Mouse (Mus musculus) megakaryocyte, adult 5-6 weeks (primary cell): ENCODE measurements at regions not wholly inside any gene's neighbourhood (a gene's known extent, or its start where the extent isn't known, plus 50 kb on each side); places are given as distances from the start of the nearest gene placed in this dataset.

Source experiments
- ATAC-seq: 2 replicates; pipeline ENCODE4 v1.8.0; 2016; ENCODE audit warnings: mild to moderate bottlenecking, inconsistent platforms; ENCODE audit not compliant: poor library complexity, severe bottlenecking

DNA sequence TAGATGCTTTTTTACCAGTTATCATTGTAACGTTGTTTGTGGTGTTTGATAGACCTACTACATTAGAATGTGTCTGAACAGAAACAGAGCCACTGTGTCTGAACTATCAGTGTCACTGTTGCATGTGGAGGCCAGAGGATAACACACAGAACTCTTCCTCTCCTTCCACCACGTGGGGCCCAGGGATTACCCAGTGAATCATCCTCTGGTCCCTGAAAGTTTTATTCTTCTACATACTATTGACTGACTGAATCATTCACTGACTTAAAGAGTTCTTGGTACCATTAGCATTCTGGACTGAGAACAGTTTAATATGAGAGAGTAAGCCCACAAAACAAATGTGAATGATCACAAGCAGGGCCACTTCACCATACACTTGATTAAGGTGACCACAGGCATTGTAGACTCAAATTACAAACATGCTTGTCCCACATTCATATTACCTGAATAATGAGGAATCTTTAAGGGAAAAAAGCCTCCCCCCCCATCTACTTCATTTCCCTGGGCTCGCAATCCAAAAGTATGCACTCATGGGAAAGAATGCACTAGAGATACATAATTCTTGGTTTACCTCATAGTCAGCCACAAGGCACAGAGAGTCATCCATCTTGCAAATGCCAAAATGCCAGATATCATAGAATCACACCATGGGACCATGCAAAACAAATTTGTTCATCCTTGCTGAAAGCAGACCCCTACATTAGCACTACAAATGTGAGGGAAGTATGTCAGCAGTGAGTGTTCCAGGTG is 68.1 kb upstream of the Tnfsf11 start:
- no peak for ATAC-seq

DNA sequence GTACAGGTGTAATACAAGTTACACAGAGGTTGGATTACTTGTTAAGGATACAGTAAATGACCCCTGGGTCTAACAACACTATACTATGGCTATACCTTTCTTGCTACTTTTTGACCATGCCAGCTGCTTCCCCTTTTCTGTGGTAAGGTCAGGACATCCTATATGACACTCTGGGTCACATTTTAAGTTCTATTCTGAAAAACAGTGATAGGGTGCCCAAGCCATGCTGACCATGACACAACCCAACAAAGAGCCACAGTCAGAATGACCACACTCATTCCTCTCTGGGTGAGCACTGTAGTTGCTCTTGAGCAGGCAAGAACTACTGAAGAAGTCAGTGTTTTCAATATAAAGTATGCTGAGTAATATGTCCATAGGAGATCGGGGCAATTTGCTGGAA is 64.3 kb upstream of the Tnfsf11 start:
- ATAC-seq, result peak; percentile 70

DNA sequence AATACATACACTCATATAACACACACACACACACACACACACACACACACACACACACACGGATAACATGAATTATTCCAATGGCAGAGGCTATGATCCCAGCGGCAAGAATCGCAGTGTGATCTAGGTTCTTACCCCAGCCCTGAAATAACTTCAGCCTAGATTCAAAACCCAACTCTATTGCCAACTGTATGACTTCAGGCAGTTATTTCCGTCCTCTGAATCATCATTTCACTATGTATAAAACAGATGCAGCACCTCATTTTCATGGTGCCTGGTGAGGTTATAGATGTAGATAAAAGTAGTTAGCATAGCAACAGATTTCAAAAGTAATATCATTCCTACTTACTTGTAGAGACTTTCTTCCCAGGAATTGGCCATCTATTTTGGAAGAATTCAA is 61.0 kb upstream of the Tnfsf11 start:
- ATAC-seq, result no peak

DNA sequence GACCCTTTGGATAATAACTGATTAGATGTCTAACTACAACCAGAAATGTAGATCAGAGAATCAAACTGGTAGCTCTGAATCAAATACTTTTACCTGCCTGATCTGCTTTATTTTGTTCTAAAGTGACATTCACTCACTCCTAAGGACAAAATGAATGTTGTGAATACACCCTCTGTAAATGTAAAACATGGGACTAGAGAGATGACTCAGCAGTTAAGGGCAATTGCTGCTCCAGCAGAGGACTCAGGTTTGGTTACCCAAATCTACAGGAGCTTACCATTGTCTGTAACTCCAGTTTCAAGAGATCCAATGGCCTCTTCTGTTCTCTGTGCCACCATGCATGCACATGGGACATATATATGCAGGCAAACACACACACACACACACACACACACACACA is 57.0 kb upstream of the Tnfsf11 start:
- no peak for ATAC-seq

DNA sequence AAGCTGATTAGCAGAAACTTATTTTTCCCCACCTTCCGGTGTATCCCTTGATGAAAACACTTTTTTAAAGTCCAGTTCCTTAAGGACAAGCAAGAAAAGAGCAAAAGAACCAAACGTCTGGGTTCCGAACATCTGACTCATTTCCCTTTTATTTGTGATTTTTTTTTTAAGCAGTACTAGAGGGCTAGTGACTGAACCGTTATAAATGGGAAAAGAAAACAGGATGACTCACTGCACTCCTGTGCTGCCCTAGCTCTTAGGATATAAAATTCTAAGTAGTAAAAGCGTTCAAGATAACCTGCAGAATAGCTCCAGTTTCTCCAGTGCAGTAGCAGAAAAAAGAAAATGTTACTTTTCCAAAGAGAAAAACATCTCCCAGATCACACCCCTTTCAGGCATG is 55.3 kb upstream of the Tnfsf11 start:
- ATAC-seq, result no peak
